Comparison of ENCODE assay signal across 30 mouse cellular contexts in the genomic region with DNA sequence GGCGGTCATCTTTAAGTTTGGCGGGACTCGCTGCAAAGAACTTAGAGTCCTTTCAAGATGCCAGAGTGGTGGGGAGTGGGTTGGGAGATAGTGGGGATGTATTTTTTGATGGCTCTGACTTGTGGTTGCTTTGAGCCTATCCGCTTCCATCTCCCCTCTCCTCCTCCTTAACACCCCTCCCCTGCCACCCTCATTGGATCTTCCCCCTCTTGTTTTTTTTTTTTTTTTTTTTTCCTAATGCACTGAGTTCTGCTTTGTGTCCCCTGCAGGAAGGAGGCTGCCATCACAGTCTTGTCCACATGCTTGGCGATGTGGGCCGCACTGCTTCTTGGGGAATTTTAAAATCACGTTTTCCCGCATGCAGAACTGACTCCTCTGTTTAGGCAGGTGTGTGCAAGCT. TPM values are rescaled to one million over a fixed set of nuclear protein-coding genes. Genes with fewer than 3 reads are reported as not detected.
A peak's percentile ranks its signal among the peaks of the same experiment; 100 is the strongest.
DNase-seq lines count a peak whose midpoint lies in the region; ATAC-seq and TF ChIP-seq lines count a peak whose summit lies in the region.
"Had no signal": no experiment of that assay in that cellular context is flagged by ENCODE, and none has a peak within 500 bp of the region (broad histone marks: within the 10 kb centered on the region; RNA-seq: fewer than 3 reads in every experiment).

No protein-coding gene starts in this region.

- WGBS in heart, embryonic 13.5 days: 76% methylated on average over 8 of the region's 8 CpGs
- 80% methylated on average over 8 of the region's 8 CpGs for WGBS in liver, postnatal 0 days (ENCODE audit: insufficient replicate concordance)
- WGBS in forebrain, embryonic 15.5 days: 95% methylated on average over 8 of the region's 8 CpGs

- H3K4me3 ChIP-seq in heart, embryonic 13.5 days: no peak overlapping the region
- H3K4me3 ChIP-seq in E14TG2a.4 (replicated peaks; ENCODE audit: low read length): no peak overlapping the region
- no peak overlapping the region for H3K4me3 ChIP-seq in liver, postnatal 0 days (ENCODE audit: low read depth, low read length)
- H3K4me3 ChIP-seq in forebrain, embryonic 15.5 days: no peak overlapping the region
- H3K4me3 ChIP-seq: embryonic facial prominence, embryonic 10.5 days; embryonic facial prominence, embryonic 15.5 days; forebrain, embryonic 12.5 days; hindbrain, embryonic 10.5 days; hindbrain, embryonic 15.5 days; kidney, embryonic 15.5 days; limb, embryonic 10.5 days; limb, embryonic 15.5 days had no signal

- TF ChIP-seq EP300 in liver, postnatal 0 days (IDR thresholded peaks at IDR 0.05; ENCODE audit: low read depth): no peak

- H3K27me3 ChIP-seq in heart, embryonic 13.5 days (replicated peaks): no peaks in the 10 kb centered on the region
- H3K27me3 ChIP-seq in E14TG2a.4 (ENCODE audit: insufficient read depth, low read length): no peaks in the 10 kb centered on the region
- no peaks in the 10 kb centered on the region for H3K27me3 ChIP-seq in liver, postnatal 0 days (ENCODE audit: insufficient read depth, low read length)
- H3K27me3 ChIP-seq in forebrain, embryonic 15.5 days: no peaks in the 10 kb centered on the region
- H3K27me3 ChIP-seq: embryonic facial prominence, embryonic 15.5 days; forebrain, embryonic 12.5 days; hindbrain, embryonic 15.5 days; kidney, embryonic 15.5 days; limb, embryonic 15.5 days; Patski had no signal

- H3K9ac ChIP-seq in heart, embryonic 13.5 days: 0 out of 2 replicates have a peak overlapping the region, but pooled peaks have one; percentile 28
- H3K9ac ChIP-seq in liver, postnatal 0 days (replicated peaks): no peak overlapping the region
- no peak overlapping the region for H3K9ac ChIP-seq in forebrain, embryonic 15.5 days (replicated peaks)
- H3K9ac ChIP-seq: embryonic facial prominence, embryonic 15.5 days; forebrain, embryonic 12.5 days; hindbrain, embryonic 15.5 days; kidney, embryonic 15.5 days; limb, embryonic 15.5 days; lung, embryonic 14.5 days had no signal

- no peak overlapping the region; the same call in 1 of the 2 replicates for H3K27ac ChIP-seq in heart, embryonic 13.5 days (replicated peaks)
- peak overlapping the region; percentile 83; the same call in 1 of the 2 replicates for H3K27ac ChIP-seq in liver, postnatal 0 days (ENCODE audit: low read depth)
- no peak overlapping the region for H3K27ac ChIP-seq in forebrain, embryonic 15.5 days (replicated peaks)
- H3K27ac ChIP-seq: embryonic facial prominence, embryonic 10.5 days; embryonic facial prominence, embryonic 15.5 days; forebrain, embryonic 12.5 days; hindbrain, embryonic 10.5 days; hindbrain, embryonic 15.5 days; kidney, embryonic 15.5 days; limb, embryonic 10.5 days; limb, embryonic 15.5 days had no signal

- no peak overlapping the region for H3K4me2 ChIP-seq in heart, embryonic 13.5 days
- no peak overlapping the region for H3K4me2 ChIP-seq in liver, postnatal 0 days (ENCODE audit: low read depth, low read length)
- no peak overlapping the region for H3K4me2 ChIP-seq in forebrain, embryonic 15.5 days (replicated peaks)
- H3K4me2 ChIP-seq: embryonic facial prominence, embryonic 15.5 days; forebrain, embryonic 12.5 days; hindbrain, embryonic 15.5 days; kidney, embryonic 15.5 days; limb, embryonic 15.5 days; lung, embryonic 14.5 days had no signal

- H3K36me3 ChIP-seq in heart, embryonic 13.5 days: no peaks in the 10 kb centered on the region
- peaks cover 38% of the 10 kb centered on the region for H3K36me3 ChIP-seq in E14TG2a.4 (ENCODE audit: insufficient read depth, low read length)
- no peaks in the 10 kb centered on the region for H3K36me3 ChIP-seq in liver, postnatal 0 days (replicated peaks; ENCODE audit: insufficient read depth, low read length)
- no peaks in the 10 kb centered on the region for H3K36me3 ChIP-seq in forebrain, embryonic 15.5 days
- H3K36me3 ChIP-seq: embryonic facial prominence, embryonic 15.5 days; forebrain, embryonic 12.5 days; hindbrain, embryonic 15.5 days; limb, embryonic 15.5 days had no signal

- TF ChIP-seq CTCF in E14TG2a.4 (conservative IDR thresholded peaks at IDR 0.05; ENCODE audit: low read length): peak; percentile 8; the same call in 1 of the 2 replicates
- no peak for TF ChIP-seq CTCF in liver, postnatal 0 days (IDR thresholded peaks at IDR 0.05; ENCODE audit: low read depth)

- peaks cover 95% of the 10 kb centered on the region for H3K4me1 ChIP-seq in heart, embryonic 13.5 days
- H3K4me1 ChIP-seq in E14TG2a.4 (replicated peaks; ENCODE audit: low read depth, low read length): peaks cover 72% of the 10 kb centered on the region
- peaks cover 57% of the 10 kb centered on the region for H3K4me1 ChIP-seq in liver, postnatal 0 days (ENCODE audit: insufficient read depth)
- peaks cover 6% of the 10 kb centered on the region for H3K4me1 ChIP-seq in forebrain, embryonic 15.5 days

- ATAC-seq in heart, embryonic 13.5 days (ENCODE audit: extremely low read depth, insufficient number of reproducible peaks, low FRiP score, low TSS enrichment): no peak
- ATAC-seq in liver, postnatal 0 days: no peak
- no peak for ATAC-seq in forebrain, embryonic 15.5 days (replicated peaks)
- ATAC-seq: activated CD4-positive, CD25-positive, alpha-beta regulatory T cell, adult 4 months; inflammation-experienced regulatory T-cells, adult 6 months; Patski had no signal

- DNase-seq in heart, postnatal 36 days: no peak
- peak; percentile 55 for DNase-seq in ZHBTc4 (ENCODE audit: low read depth, low spot score)
- DNase-seq in liver, postnatal 0 days: no peak
- no peak for DNase-seq in thymus, postnatal 36 days
- DNase-seq: adrenal gland, adult 8-10 months; cerebellum, adult 2 months; cerebellum, postnatal 14 days; gastrocnemius, postnatal 14 days; heart, adult 11 months; heart, postnatal 10 days; kidney, adult 11 months; kidney, postnatal 25 days; lung, embryonic 14.5 days; lung, postnatal 14 days; midbrain, embryonic 14.5 days had no signal

- H3K9me3 ChIP-seq in heart, embryonic 13.5 days: no peaks in the 10 kb centered on the region
- H3K9me3 ChIP-seq in E14TG2a.4 (ENCODE audit: low read length): peaks cover 3% of the 10 kb centered on the region
- no peaks in the 10 kb centered on the region for H3K9me3 ChIP-seq in liver, postnatal 0 days (ENCODE audit: low read length)
- no peaks in the 10 kb centered on the region for H3K9me3 ChIP-seq in forebrain, embryonic 15.5 days
- H3K9me3 ChIP-seq: embryonic facial prominence, embryonic 10.5 days; embryonic facial prominence, embryonic 15.5 days; forebrain, embryonic 12.5 days; G1E; hindbrain, embryonic 10.5 days; hindbrain, embryonic 15.5 days; kidney, embryonic 15.5 days; limb, embryonic 10.5 days; limb, embryonic 15.5 days had no signal

- intact Hi-C loops in heart, postnatal 36 days (cut with DNase I): no loop called here

RNA-seq across cellular contexts. Expression of a gene that starts 31.5 kb away (rescaled TPM):
- polyA plus RNA-seq in heart, embryonic 13.5 days (2015; fragmentation: Nextera tagmentation; extraction: Ambion mirVana): 12.5 and 12.9 TPM in 2 replicates
- total RNA-seq in heart, postnatal 36 days (2021): 10 to 100 TPM; 27.7 to 29.3 TPM
- polyA plus RNA-seq in liver, postnatal 0 days (2015; fragmentation: Nextera tagmentation; extraction: Ambion mirVana): 5.5 and 6.3 TPM in 2 replicates
- polyA plus RNA-seq in forebrain, embryonic 15.5 days (2015; fragmentation: Nextera tagmentation; extraction: Ambion mirVana): 16.7 and 17.5 TPM in 2 replicates
